Mouse (Mus musculus): ENCODE measurements around the gene Wee2. TPM values are rescaled to one million over a fixed set of nuclear protein-coding genes. Genes with fewer than 3 reads are reported as not detected.

Wee2 gene
- polyA plus RNA-seq, 2 experiments, result not detected

- DNase-seq (ENCODE audit: low read depth in 3 of 3, low spot score in 3 of 3) (no peak), ATAC-seq (ENCODE audit: insufficient read depth) (no peak)
- no peaks in the 10 kb centered on the region for H3K9me3 ChIP-seq (ENCODE audit: control insufficient read depth, low read length)
- no peak overlapping the region for H3K4me3 ChIP-seq (ENCODE audit: insufficient read depth in 1 of 2, low read depth in 2 of 2, low read length in 2 of 2)
- no peaks in the 10 kb centered on the region for H3K36me3 ChIP-seq (replicated peaks; ENCODE audit: control insufficient read depth, insufficient read depth, low read depth)
- WGBS (ENCODE audit: insufficient replicate concordance), result 70% methylated on average over 6 of the region's 6 CpGs
- no peak overlapping the region for H3K9ac ChIP-seq (replicated peaks)
- H3K4me2 ChIP-seq (ENCODE audit: low read depth), result no peak overlapping the region
- no peaks in the 10 kb centered on the region for H3K27me3 ChIP-seq (ENCODE audit: control insufficient read depth, insufficient read depth, low read length)
- no peak overlapping the region for H3K27ac ChIP-seq
- no peaks in the 10 kb centered on the region for H3K4me1 ChIP-seq (replicated peaks; ENCODE audit: control insufficient read depth in 2 of 2, insufficient read depth in 2 of 2, low read length in 1 of 2)
- TF ChIP-seq CTCF (IDR thresholded peaks at IDR 0.05; ENCODE audit: low read depth), result no peak
- no peak for TF ChIP-seq EP300 (IDR thresholded peaks at IDR 0.05; ENCODE audit: low read depth)
These were observed 17.8 kb upstream of the Wee2 start for GRCm38 (mm10) chr6:40421099-40421498.

GRCm38 (mm10) chr6:40423013-40423412 lies 15.9 kb upstream of the Wee2 start:
- no peaks in the 10 kb centered on the region for H3K27me3 ChIP-seq (ENCODE audit: control insufficient read depth, insufficient read depth, low read length)
- H3K4me3 ChIP-seq (ENCODE audit: insufficient read depth in 1 of 2, low read depth in 2 of 2, low read length in 2 of 2), result no peak overlapping the region
- DNase-seq (ENCODE audit: low read depth in 3 of 3, low spot score in 3 of 3), result no peak
- no peaks in the 10 kb centered on the region for H3K9me3 ChIP-seq (ENCODE audit: control insufficient read depth, low read length)
- no peak for TF ChIP-seq EP300 (IDR thresholded peaks at IDR 0.05; ENCODE audit: low read depth)
- no peak for TF ChIP-seq CTCF (IDR thresholded peaks at IDR 0.05; ENCODE audit: low read depth)
- ATAC-seq (ENCODE audit: insufficient read depth), result no peak
- no peak overlapping the region for H3K27ac ChIP-seq
- H3K4me1 ChIP-seq (replicated peaks; ENCODE audit: control insufficient read depth in 2 of 2, insufficient read depth in 2 of 2, low read length in 1 of 2), result no peaks in the 10 kb centered on the region
- 61% methylated on average over 1 of the region's 1 CpGs for WGBS (ENCODE audit: insufficient replicate concordance)
- no peak overlapping the region for H3K4me2 ChIP-seq (ENCODE audit: low read depth)
- H3K36me3 ChIP-seq (replicated peaks; ENCODE audit: control insufficient read depth, insufficient read depth, low read depth), result no peaks in the 10 kb centered on the region
- no peak overlapping the region for H3K9ac ChIP-seq (replicated peaks)

GRCm38 (mm10) chr6:40423774-40424173 lies 15.1 kb upstream of the Wee2 start:
- no peak for ATAC-seq (ENCODE audit: insufficient read depth)
- Histone ChIP-seq H3K36me3 (replicated peaks; ENCODE audit: control insufficient read depth, insufficient read depth, low read depth) (no peaks in the 10 kb centered on the region), H3K9ac (replicated peaks) (no peak overlapping the region), H3K4me2 (ENCODE audit: low read depth) (no peak overlapping the region), H3K27me3 (ENCODE audit: control insufficient read depth, insufficient read depth, low read length) (no peaks in the 10 kb centered on the region), H3K4me3 (ENCODE audit: insufficient read depth in 1 of 2, low read depth in 2 of 2, low read length in 2 of 2) (no peak overlapping the region), H3K27ac (no peak overlapping the region), H3K4me1 (replicated peaks; ENCODE audit: control insufficient read depth in 2 of 2, insufficient read depth in 2 of 2, low read length in 1 of 2) (no peaks in the 10 kb centered on the region), H3K9me3 (ENCODE audit: control insufficient read depth, low read length) (no peaks in the 10 kb centered on the region)
- DNase-seq (ENCODE audit: low read depth in 3 of 3, low spot score in 3 of 3), result peak in 1 of 3 experiments; percentile 7
- TF ChIP-seq CTCF (IDR thresholded peaks at IDR 0.05; ENCODE audit: low read depth) (peak; percentile 64), EP300 (IDR thresholded peaks at IDR 0.05; ENCODE audit: low read depth) (no peak)
- 33% methylated on average over 1 of the region's 1 CpGs for WGBS (ENCODE audit: insufficient replicate concordance)

GRCm38 (mm10) chr6:40427441-40427840 lies 11.4 kb upstream of the Wee2 start:
- Histone ChIP-seq H3K4me3 (ENCODE audit: insufficient read depth in 1 of 2, low read depth in 2 of 2, low read length in 2 of 2) (no peak overlapping the region), H3K9ac (replicated peaks) (no peak overlapping the region), H3K27me3 (ENCODE audit: control insufficient read depth, insufficient read depth, low read length) (no peaks in the 10 kb centered on the region), H3K9me3 (ENCODE audit: control insufficient read depth, low read length) (no peaks in the 10 kb centered on the region), H3K4me2 (ENCODE audit: low read depth) (no peak overlapping the region), H3K27ac (no peak overlapping the region), H3K36me3 (replicated peaks; ENCODE audit: control insufficient read depth, insufficient read depth, low read depth) (no peaks in the 10 kb centered on the region), H3K4me1 (replicated peaks; ENCODE audit: control insufficient read depth in 2 of 2, insufficient read depth in 2 of 2, low read length in 1 of 2) (0 out of 4 replicates have a peak, but pooled peaks cover 0 to 2% of the 10 kb centered on the region in 2 experiments)
- 73% methylated on average over 7 of the region's 7 CpGs for WGBS (ENCODE audit: insufficient replicate concordance)
- ATAC-seq (ENCODE audit: insufficient read depth), result no peak
- DNase-seq (ENCODE audit: low read depth in 3 of 3, low spot score in 3 of 3), result no peak
- no peak for TF ChIP-seq CTCF (IDR thresholded peaks at IDR 0.05; ENCODE audit: low read depth)
- TF ChIP-seq EP300 (IDR thresholded peaks at IDR 0.05; ENCODE audit: low read depth), result no peak

GRCm38 (mm10) chr6:40428696-40429095 lies 10.2 kb upstream of the Wee2 start:
- H3K9me3 ChIP-seq (ENCODE audit: control insufficient read depth, low read length), result no peaks in the 10 kb centered on the region
- H3K4me2 ChIP-seq (ENCODE audit: low read depth), result no peak overlapping the region
- ATAC-seq (ENCODE audit: insufficient read depth), result no peak
- 0 out of 4 replicates have a peak, but pooled peaks cover 0 to 2% of the 10 kb centered on the region in 2 experiments for H3K4me1 ChIP-seq (replicated peaks; ENCODE audit: control insufficient read depth in 2 of 2, insufficient read depth in 2 of 2, low read length in 1 of 2)
- no peaks in the 10 kb centered on the region for H3K36me3 ChIP-seq (replicated peaks; ENCODE audit: control insufficient read depth, insufficient read depth, low read depth)
- WGBS (ENCODE audit: insufficient replicate concordance), result 62% methylated on average over 3 of the region's 3 CpGs
- no peak overlapping the region for H3K27ac ChIP-seq
- H3K27me3 ChIP-seq (ENCODE audit: control insufficient read depth, insufficient read depth, low read length), result no peaks in the 10 kb centered on the region
- H3K9ac ChIP-seq (replicated peaks), result no peak overlapping the region
- TF ChIP-seq CTCF (IDR thresholded peaks at IDR 0.05; ENCODE audit: low read depth), result no peak
- TF ChIP-seq EP300 (IDR thresholded peaks at IDR 0.05; ENCODE audit: low read depth), result no peak
- no peak for DNase-seq (ENCODE audit: low read depth in 3 of 3, low spot score in 3 of 3)
- no peak overlapping the region for H3K4me3 ChIP-seq (ENCODE audit: insufficient read depth in 1 of 2, low read depth in 2 of 2, low read length in 2 of 2)

All from liver, embryonic 14.5 days (tissue).